Mouse (Mus musculus) CH12.LX (cell line): ENCODE data around the gene Zdhhc18. TPM values are rescaled to one million over a fixed set of nuclear protein-coding genes. Genes with fewer than 3 reads are reported as not detected.

Source experiments
- DNase-seq: peaks from one replicate; pipeline ENCODE4 v3.0.0-alpha.2; 2013; ENCODE audit errors: extremely low read depth
- H3K27ac ChIP-seq: 2 replicates; pipeline ENCODE4 v1.5.1; 2012; ENCODE audit warnings: low read depth, mild to moderate bottlenecking, control low read depth, moderate library complexity; ENCODE audit not compliant: insufficient read depth
- H3K27me3 ChIP-seq: replicated peaks from 2 replicates; pipeline ENCODE3; 2012; ENCODE audit warnings: inconsistent platforms
- H3K36me3 ChIP-seq, 2 experiments: replicated peaks in 1 of 2; 2 replicates each; pipeline versions ENCODE3 to v1.6.1; 2012; ENCODE audit warnings: inconsistent platforms in 1 of 2, low read length in 1 of 2, mild to moderate bottlenecking in 1 of 2, mixed read lengths in 1 of 2, moderate library complexity in 1 of 2; ENCODE audit not compliant: control insufficient read depth in 1 of 2, insufficient read depth in 1 of 2
- H3K4me1 ChIP-seq, 2 experiments: 2 replicates each; pipeline ENCODE4 v1.6.1; 2012; ENCODE audit warnings: inconsistent platforms in 1 of 2, moderate library complexity in 1 of 2; ENCODE audit not compliant: insufficient read depth in 2 of 2, control insufficient read depth in 1 of 2
- H3K4me2 ChIP-seq: 2 replicates; pipeline ENCODE4 v1.6.1; 2012; ENCODE audit warnings: low read depth, mild to moderate bottlenecking, control low read depth; ENCODE audit not compliant: poor library complexity, insufficient read depth, severe bottlenecking
- H3K4me3 ChIP-seq, 3 experiments: fragments of 150-350 bp in 1 of 3; sonication (generic) in 1 of 3; replicated peaks in 1 of 3; 2 replicates each; pipeline versions ENCODE3 to v1.5.1; 2011 to 2012; ENCODE audit warnings: low read depth in 2 of 3, low read length in 2 of 3, mild to moderate bottlenecking in 2 of 3, moderate library complexity in 2 of 3, control low read depth in 1 of 3, improper control_type of control experiment in 1 of 3, inconsistent platforms in 1 of 3, mixed read lengths in 1 of 3; ENCODE audit not compliant: poor library complexity in 1 of 3
- H3K79me2 ChIP-seq: replicated peaks from 2 replicates; pipeline ENCODE4 v1.6.1; 2012; ENCODE audit warnings: mild to moderate bottlenecking, moderate library complexity; ENCODE audit not compliant: control insufficient read depth, poor library complexity, insufficient read depth, severe bottlenecking; ENCODE audit errors: extremely low read depth
- H3K9ac ChIP-seq: 2 replicates; pipeline ENCODE4 v1.6.1; 2012; ENCODE audit warnings: low read depth, mild to moderate bottlenecking, control low read depth, moderate library complexity; ENCODE audit not compliant: insufficient read depth
- H3K9me3 ChIP-seq: replicated peaks from 2 replicates; pipeline ENCODE3; 2012; ENCODE audit warnings: low read length, inconsistent platforms, mixed read lengths
- CHD1 ChIP-seq: IDR thresholded peaks from 2 replicates; pipeline ENCODE4 v1.6.1; 2012; ENCODE audit warnings: low read depth, low read length, improper control_type of control experiment, inconsistent platforms
- CHD2 ChIP-seq: IDR thresholded peaks from 2 replicates; pipeline ENCODE4 v1.6.1; 2011; ENCODE audit warnings: low read length, improper control_type of control experiment
- CTCF ChIP-seq, 2 experiments: IDR thresholded peaks in 1 of 2; conservative IDR thresholded peaks in 1 of 2; 2 replicates each; pipeline ENCODE4 v1.5.1; 2011 to 2012; ENCODE audit warnings: low read depth in 2 of 2, low read length in 2 of 2, improper control_type of control experiment in 1 of 2, inconsistent platforms in 1 of 2, mild to moderate bottlenecking in 1 of 2, moderate library complexity in 1 of 2
- ELF1 ChIP-seq: IDR thresholded peaks from 2 replicates; pipeline ENCODE4 v1.6.1; 2014; ENCODE audit warnings: low read depth, mild to moderate bottlenecking, inconsistent platforms, low read length, improper control_type of control experiment
- ETS1 ChIP-seq: conservative IDR thresholded peaks from 2 replicates; pipeline ENCODE4 v1.6.1; 2012; ENCODE audit warnings: low read depth, mild to moderate bottlenecking, inconsistent platforms, low read length, improper control_type of control experiment, moderate library complexity
- GABPA ChIP-seq: IDR thresholded peaks from 2 replicates; pipeline ENCODE4 v1.6.1; 2012; ENCODE audit warnings: low read depth, low read length, improper control_type of control experiment, inconsistent platforms; ENCODE audit not compliant: insufficient replicate concordance
- HCFC1 ChIP-seq: IDR thresholded peaks from 2 replicates; pipeline ENCODE4 v1.6.1; 2012; ENCODE audit warnings: low read depth, mild to moderate bottlenecking, inconsistent platforms, low read length, improper control_type of control experiment
- JUN ChIP-seq: IDR thresholded peaks from 2 replicates; pipeline ENCODE4 v1.6.1; 2011; ENCODE audit warnings: low read depth, mild to moderate bottlenecking, low read length, improper control_type of control experiment, moderate library complexity; ENCODE audit not compliant: insufficient read depth
- MAZ ChIP-seq: IDR thresholded peaks from 2 replicates; pipeline ENCODE4 v1.6.1; 2012; ENCODE audit warnings: low read depth, mild to moderate bottlenecking, inconsistent platforms, low read length, improper control_type of control experiment, moderate library complexity
- MXI1 ChIP-seq: IDR thresholded peaks from 2 replicates; pipeline ENCODE4 v1.6.1; 2011; ENCODE audit warnings: mild to moderate bottlenecking, low read depth, low read length, improper control_type of control experiment
- MYC ChIP-seq: IDR thresholded peaks from 2 replicates; pipeline ENCODE4 v1.6.1; 2011; ENCODE audit warnings: low read depth, mild to moderate bottlenecking, improper control_type of control experiment, low read length
- NELFE ChIP-seq: IDR thresholded peaks from 2 replicates; pipeline ENCODE4 v1.6.1; 2011; ENCODE audit warnings: low read depth, low read length, improper control_type of control experiment
- NRF1 ChIP-seq: IDR thresholded peaks from 2 replicates; pipeline ENCODE4 v1.6.1; 2014; ENCODE audit warnings: low read depth, mild to moderate bottlenecking, inconsistent platforms, low read length, improper control_type of control experiment, moderate library complexity
- PAX5 ChIP-seq: IDR thresholded peaks from 2 replicates; pipeline ENCODE4 v1.6.1; 2012; ENCODE audit warnings: low read length, inconsistent platforms, mixed read lengths
- POLR2A ChIP-seq: IDR thresholded peaks from 2 replicates; pipeline ENCODE4 v1.6.1; 2011; ENCODE audit warnings: low read depth, mild to moderate bottlenecking, improper control_type of control experiment, low read length
- RAD21 ChIP-seq: IDR thresholded peaks from 2 replicates; pipeline ENCODE4 v1.6.1; 2011; ENCODE audit warnings: low read depth, mild to moderate bottlenecking, low read length, improper control_type of control experiment, moderate library complexity
- RCOR1 ChIP-seq: conservative IDR thresholded peaks from 2 replicates; pipeline ENCODE4 v1.6.1; 2012; ENCODE audit warnings: low read depth, mild to moderate bottlenecking, inconsistent platforms, low read length, improper control_type of control experiment
- SIN3A ChIP-seq: IDR thresholded peaks from 2 replicates; pipeline ENCODE4 v1.6.1; 2012; ENCODE audit warnings: low read length, improper control_type of control experiment, inconsistent platforms
- TBP ChIP-seq: conservative IDR thresholded peaks from 2 replicates; pipeline ENCODE4 v1.6.1; 2011; ENCODE audit warnings: low read depth, low read length, improper control_type of control experiment
- TCF12 ChIP-seq: IDR thresholded peaks from 2 replicates; pipeline ENCODE4 v1.6.1; 2014; ENCODE audit warnings: low read depth, mild to moderate bottlenecking, inconsistent platforms, low read length, improper control_type of control experiment
- USF1 ChIP-seq: IDR thresholded peaks from 2 replicates; pipeline ENCODE4 v1.6.1; 2014; ENCODE audit warnings: low read depth, mild to moderate bottlenecking, inconsistent platforms, low read length, improper control_type of control experiment
- USF2 ChIP-seq: conservative IDR thresholded peaks from 2 replicates; pipeline ENCODE4 v1.6.1; 2011; ENCODE audit warnings: low read depth, low read length, improper control_type of control experiment
- ZC3H11A ChIP-seq: IDR thresholded peaks from 2 replicates; pipeline ENCODE4 v1.6.1; 2012; ENCODE audit warnings: low read depth, mild to moderate bottlenecking, inconsistent platforms, low read length, improper control_type of control experiment
- ZMIZ1 ChIP-seq: IDR thresholded peaks from 2 replicates; pipeline ENCODE4 v1.6.1; 2012; ENCODE audit warnings: low read depth, mild to moderate bottlenecking, inconsistent platforms, low read length, improper control_type of control experiment
- ZNF384 ChIP-seq: IDR thresholded peaks from 2 replicates; pipeline ENCODE4 v1.6.1; 2012; ENCODE audit warnings: low read depth, low read length, improper control_type of control experiment, inconsistent platforms
- dilution Hi-C: fragments of 300-500 bp; cut with MboI; formaldehyde crosslinking; loops from 2 replicates; pipeline ENCODE4 v1.14.3; 2020; ENCODE audit warnings: low sequenced_read_pairs; ENCODE audit not compliant: extremely low pct_unique_long_range_greater_than_20kb, extremely low pct_ligation_motif_present
- in situ Hi-C: fragments of 300-500 bp; cut with MboI; formaldehyde crosslinking; loops from 3 replicates; pipeline ENCODE4 v1.14.3; 2019; ENCODE audit warnings: low sequenced_read_pairs, low pct_ligation_motif_present, low pct_unique_long_range_greater_than_20kb, mixed read lengths
- polyA plus RNA-seq: library from polyadenylated mRNA; unstranded; fragments of >175 nt; gene quantifications from 2 replicates; pipeline ENCODE4 v1.2.1, GENCODE M21; 2012; ENCODE audit warnings: low read depth; ENCODE audit not compliant: insufficient read length
- total RNA-seq, 2 experiments: library from RNA; depleted of rRNA; stranded (reverse); fragments of 300-350 nt in 1 of 2; fragments of >200 nt in 1 of 2; gene quantifications; 2 replicates each; pipeline ENCODE4 v1.2.3; 2012 to 2014

Gene Zdhhc18
- total and polyA plus RNA-seq, 3 experiments: 15.9 to 31.0 (median 24.3) TPM

- Histone ChIP-seq H3K4me1 (peaks cover 40 to 65% of the 10 kb centered on the region in 2 experiments), H3K9ac (no peak overlapping the region), H3K27ac (no peak overlapping the region), H3K4me2 (no peak overlapping the region), H3K9me3 (peaks cover 3% of the 10 kb centered on the region), H3K27me3 (no peaks in the 10 kb centered on the region), H3K79me2 (no peaks in the 10 kb centered on the region), H3K4me3 (no peak overlapping the region), H3K36me3 (peaks cover 17 to 68% of the 10 kb centered on the region in 2 experiments)
- no peak for DNase-seq
- dilution Hi-C loops (no loop called here), in situ Hi-C loops (no loop called here)
- TF ChIP-seq ZC3H11A: no peak
- TF ChIP-seq USF2: no peak
- TF ChIP-seq MXI1: no peak
- no peak for TF ChIP-seq ZMIZ1
- TF ChIP-seq CTCF (conservative IDR thresholded peaks at IDR 0.05 in 1 of 2, IDR thresholded peaks at IDR 0.05 in 1 of 2; ENCODE audit: low read depth in 2 of 2, low read length in 2 of 2): no peak
- no peak for TF ChIP-seq POLR2A
- no peak for TF ChIP-seq JUN
- TF ChIP-seq USF1: no peak
- no peak for TF ChIP-seq TCF12
- no peak for TF ChIP-seq GABPA
- no peak for TF ChIP-seq ETS1
- no peak for TF ChIP-seq RCOR1
- TF ChIP-seq ZNF384: no peak
- no peak for TF ChIP-seq MYC
- TF ChIP-seq NELFE: no peak
Observed at GRCm38 (mm10) chr4:133617936-133618335, 32.0 kb downstream of the Zdhhc18 start.

GRCm38 (mm10) chr4:133615416-133615815 is 34.5 kb downstream of the Zdhhc18 start:
- no peaks in the 10 kb centered on the region for H3K79me2 ChIP-seq
- no peak for DNase-seq
- dilution Hi-C loops (no loop called here), in situ Hi-C loops (no loop called here)
- no peak overlapping the region for H3K9ac ChIP-seq
- H3K4me3 ChIP-seq: no peak overlapping the region
- no peak for TF ChIP-seq ELF1
- no peak for TF ChIP-seq TCF12
- TF ChIP-seq HCFC1: no peak
- TF ChIP-seq ETS1: no peak
- TF ChIP-seq ZMIZ1: no peak
- no peak for TF ChIP-seq NRF1
- TF ChIP-seq MYC: no peak
- no peak for TF ChIP-seq USF1
- TF ChIP-seq MAZ: no peak
- TF ChIP-seq POLR2A: no peak
- no peak for TF ChIP-seq USF2
- no peak for TF ChIP-seq TBP
- TF ChIP-seq CHD2: no peak
- TF ChIP-seq CHD1: no peak
- no peak for TF ChIP-seq RAD21
- TF ChIP-seq SIN3A: no peak
- TF ChIP-seq PAX5: no peak
- no peak for TF ChIP-seq ZC3H11A
- peaks cover 31 to 53% of the 10 kb centered on the region in 2 experiments for H3K4me1 ChIP-seq
- no peaks in the 10 kb centered on the region for H3K27me3 ChIP-seq
- no peak overlapping the region; the same call in 1 of the 2 replicates for H3K27ac ChIP-seq
- H3K4me2 ChIP-seq: no peak overlapping the region
- peaks cover 19% of the 10 kb centered on the region for H3K9me3 ChIP-seq
- peaks cover 28 to 83% of the 10 kb centered on the region in 2 experiments for H3K36me3 ChIP-seq
